Mouse (Mus musculus): Measurements from ENCODE around the gene Tapbp.

- no peak for TF ChIP-seq POLR2A (IDR thresholded peaks at IDR 0.05; ENCODE audit: control insufficient read depth, low read depth, low read length)
- no peak for TF ChIP-seq CTCF (IDR thresholded peaks at IDR 0.05; ENCODE audit: control insufficient read depth, insufficient read depth, insufficient replicate concordance, low read depth, low read length)
These were observed 4.5 kb upstream of the Tapbp start for GRCm38 (mm10) chr17:33911052-33911812.
